Comparison of ENCODE assay signal across 31 mouse cellular contexts in genomic region chr14:40740541-40740940, GRCm38 (mm10).
"Had no signal": no experiment of that assay in that cellular context is flagged by ENCODE, and none has a peak within 500 bp of the region (broad histone marks: within the 10 kb centered on the region; RNA-seq: fewer than 3 reads in every experiment).

No protein-coding gene starts in this region.

- H3K27me3 ChIP-seq: heart, embryonic 12.5 days; heart, embryonic 13.5 days; heart, embryonic 15.5 days; hindbrain, embryonic 12.5 days; hindbrain, embryonic 13.5 days; hindbrain, embryonic 15.5 days; kidney, embryonic 15.5 days had no signal

- H3K36me3 ChIP-seq: heart, embryonic 10.5 days; heart, embryonic 12.5 days; heart, embryonic 13.5 days; heart, embryonic 15.5 days; hindbrain, embryonic 10.5 days; hindbrain, embryonic 12.5 days; hindbrain, embryonic 13.5 days; hindbrain, embryonic 15.5 days; kidney, embryonic 15.5 days had no signal

- H3K4me2 ChIP-seq: heart, embryonic 11.5 days; heart, embryonic 12.5 days; heart, embryonic 13.5 days; heart, embryonic 15.5 days; hindbrain, embryonic 12.5 days; hindbrain, embryonic 13.5 days; hindbrain, embryonic 14.5 days; hindbrain, embryonic 15.5 days; kidney, embryonic 15.5 days had no signal

- ATAC-seq: hindbrain, embryonic 16.5 days; hindbrain, postnatal 0 days had no signal

- DNase-seq: heart, postnatal 10 days; heart, postnatal 14 days; heart, postnatal 36 days; heart, postnatal 4 days; kidney, adult 11 months; kidney, adult 18-20 months; kidney, adult 2 months; kidney, adult 8-10 months; kidney, adult 9 months; kidney, postnatal 10 days; kidney, postnatal 14 days; kidney, postnatal 25 days; kidney, postnatal 36 days; kidney, postnatal 4 days; layer of hippocampus, adult 9-11 months had no signal

- H3K27ac ChIP-seq: heart, embryonic 10.5 days; heart, embryonic 13.5 days; heart, embryonic 15.5 days; hindbrain, embryonic 10.5 days; hindbrain, embryonic 12.5 days; hindbrain, embryonic 13.5 days; hindbrain, embryonic 14.5 days; hindbrain, embryonic 15.5 days; hindbrain, postnatal 0 days; kidney, embryonic 15.5 days; kidney, postnatal 0 days; layer of hippocampus, adult 2 months; left cerebral cortex, adult 2 months had no signal

- H3K4me1 ChIP-seq: heart, embryonic 10.5 days; heart, embryonic 12.5 days; heart, embryonic 13.5 days; heart, embryonic 15.5 days; hindbrain, embryonic 10.5 days; hindbrain, embryonic 12.5 days; hindbrain, embryonic 13.5 days; hindbrain, embryonic 15.5 days; kidney, embryonic 15.5 days had no signal

- H3K4me3 ChIP-seq: heart, embryonic 10.5 days; heart, embryonic 12.5 days; heart, embryonic 13.5 days; heart, embryonic 15.5 days; hindbrain, embryonic 10.5 days; hindbrain, embryonic 12.5 days; hindbrain, embryonic 13.5 days; hindbrain, embryonic 15.5 days; kidney, embryonic 15.5 days; layer of hippocampus, adult 2 months; left cerebral cortex, adult 2 months had no signal

- H3K9me3 ChIP-seq: heart, embryonic 10.5 days; heart, embryonic 12.5 days; heart, embryonic 13.5 days; heart, embryonic 15.5 days; hindbrain, embryonic 10.5 days; hindbrain, embryonic 12.5 days; hindbrain, embryonic 13.5 days; hindbrain, embryonic 15.5 days; kidney, embryonic 15.5 days had no signal

- H3K9ac ChIP-seq: heart, embryonic 12.5 days; heart, embryonic 13.5 days; heart, embryonic 15.5 days; hindbrain, embryonic 12.5 days; hindbrain, embryonic 13.5 days; hindbrain, embryonic 14.5 days; hindbrain, embryonic 15.5 days; kidney, embryonic 15.5 days had no signal
